Mouse (Mus musculus) CH12.LX (cell line): ENCODE data around the gene Mfsd2b. TPM values are rescaled to one million over a fixed set of nuclear protein-coding genes. Genes with fewer than 3 reads are reported as not detected.
A peak's percentile ranks its signal among the peaks of the same experiment; 100 is the strongest.

ENCODE experiments used
- DNase-seq: peaks from one replicate; pipeline ENCODE4 v3.0.0-alpha.2; 2013; ENCODE audit errors: extremely low read depth
- H3K27ac ChIP-seq: 2 replicates; pipeline ENCODE4 v1.5.1; 2012; ENCODE audit warnings: low read depth, mild to moderate bottlenecking, control low read depth, moderate library complexity; ENCODE audit not compliant: insufficient read depth
- H3K27me3 ChIP-seq: replicated peaks from 2 replicates; pipeline ENCODE3; 2012; ENCODE audit warnings: inconsistent platforms
- H3K36me3 ChIP-seq, 2 experiments: replicated peaks in 1 of 2; 2 replicates each; pipeline versions ENCODE3 to v1.6.1; 2012; ENCODE audit warnings: inconsistent platforms in 1 of 2, low read length in 1 of 2, mild to moderate bottlenecking in 1 of 2, mixed read lengths in 1 of 2, moderate library complexity in 1 of 2; ENCODE audit not compliant: control insufficient read depth in 1 of 2, insufficient read depth in 1 of 2
- H3K4me1 ChIP-seq, 2 experiments: 2 replicates each; pipeline ENCODE4 v1.6.1; 2012; ENCODE audit warnings: inconsistent platforms in 1 of 2, moderate library complexity in 1 of 2; ENCODE audit not compliant: insufficient read depth in 2 of 2, control insufficient read depth in 1 of 2
- H3K4me2 ChIP-seq: 2 replicates; pipeline ENCODE4 v1.6.1; 2012; ENCODE audit warnings: low read depth, mild to moderate bottlenecking, control low read depth; ENCODE audit not compliant: poor library complexity, insufficient read depth, severe bottlenecking
- H3K4me3 ChIP-seq, 3 experiments: fragments of 150-350 bp in 1 of 3; sonication (generic) in 1 of 3; replicated peaks in 1 of 3; 2 replicates each; pipeline versions ENCODE3 to v1.5.1; 2011 to 2012; ENCODE audit warnings: low read depth in 2 of 3, low read length in 2 of 3, mild to moderate bottlenecking in 2 of 3, moderate library complexity in 2 of 3, control low read depth in 1 of 3, improper control_type of control experiment in 1 of 3, inconsistent platforms in 1 of 3, mixed read lengths in 1 of 3; ENCODE audit not compliant: poor library complexity in 1 of 3
- H3K79me2 ChIP-seq: replicated peaks from 2 replicates; pipeline ENCODE4 v1.6.1; 2012; ENCODE audit warnings: mild to moderate bottlenecking, moderate library complexity; ENCODE audit not compliant: control insufficient read depth, poor library complexity, insufficient read depth, severe bottlenecking; ENCODE audit errors: extremely low read depth
- H3K9ac ChIP-seq: 2 replicates; pipeline ENCODE4 v1.6.1; 2012; ENCODE audit warnings: low read depth, mild to moderate bottlenecking, control low read depth, moderate library complexity; ENCODE audit not compliant: insufficient read depth
- H3K9me3 ChIP-seq: replicated peaks from 2 replicates; pipeline ENCODE3; 2012; ENCODE audit warnings: low read length, inconsistent platforms, mixed read lengths
- CHD1 ChIP-seq: IDR thresholded peaks from 2 replicates; pipeline ENCODE4 v1.6.1; 2012; ENCODE audit warnings: low read depth, low read length, improper control_type of control experiment, inconsistent platforms
- CTCF ChIP-seq, 2 experiments: IDR thresholded peaks in 1 of 2; conservative IDR thresholded peaks in 1 of 2; 2 replicates each; pipeline ENCODE4 v1.5.1; 2011 to 2012; ENCODE audit warnings: low read depth in 2 of 2, low read length in 2 of 2, improper control_type of control experiment in 1 of 2, inconsistent platforms in 1 of 2, mild to moderate bottlenecking in 1 of 2, moderate library complexity in 1 of 2
- EP300 ChIP-seq: IDR thresholded peaks from 2 replicates; pipeline ENCODE4 v1.6.1; 2011; ENCODE audit warnings: low read length, improper control_type of control experiment
- ETS1 ChIP-seq: conservative IDR thresholded peaks from 2 replicates; pipeline ENCODE4 v1.6.1; 2012; ENCODE audit warnings: low read depth, mild to moderate bottlenecking, inconsistent platforms, low read length, improper control_type of control experiment, moderate library complexity
- HCFC1 ChIP-seq: IDR thresholded peaks from 2 replicates; pipeline ENCODE4 v1.6.1; 2012; ENCODE audit warnings: low read depth, mild to moderate bottlenecking, inconsistent platforms, low read length, improper control_type of control experiment
- JUN ChIP-seq: IDR thresholded peaks from 2 replicates; pipeline ENCODE4 v1.6.1; 2011; ENCODE audit warnings: low read depth, mild to moderate bottlenecking, low read length, improper control_type of control experiment, moderate library complexity; ENCODE audit not compliant: insufficient read depth
- KAT2A ChIP-seq: IDR thresholded peaks from 2 replicates; pipeline ENCODE4 v1.6.1; 2012; ENCODE audit warnings: low read length, improper control_type of control experiment, inconsistent platforms; ENCODE audit not compliant: insufficient replicate concordance
- MAX ChIP-seq: IDR thresholded peaks from 2 replicates; pipeline ENCODE4 v1.6.1; 2011; ENCODE audit warnings: low read length, improper control_type of control experiment
- MYC ChIP-seq: IDR thresholded peaks from 2 replicates; pipeline ENCODE4 v1.6.1; 2011; ENCODE audit warnings: low read depth, mild to moderate bottlenecking, improper control_type of control experiment, low read length
- NELFE ChIP-seq: IDR thresholded peaks from 2 replicates; pipeline ENCODE4 v1.6.1; 2011; ENCODE audit warnings: low read depth, low read length, improper control_type of control experiment
- POLR2A ChIP-seq: IDR thresholded peaks from 2 replicates; pipeline ENCODE4 v1.6.1; 2011; ENCODE audit warnings: low read depth, mild to moderate bottlenecking, improper control_type of control experiment, low read length
- SMC3 ChIP-seq: IDR thresholded peaks from 2 replicates; pipeline ENCODE4 v1.6.1; 2011; ENCODE audit warnings: low read depth, low read length, improper control_type of control experiment
- TBP ChIP-seq: conservative IDR thresholded peaks from 2 replicates; pipeline ENCODE4 v1.6.1; 2011; ENCODE audit warnings: low read depth, low read length, improper control_type of control experiment
- TCF12 ChIP-seq: IDR thresholded peaks from 2 replicates; pipeline ENCODE4 v1.6.1; 2014; ENCODE audit warnings: low read depth, mild to moderate bottlenecking, inconsistent platforms, low read length, improper control_type of control experiment
- UBTF ChIP-seq: IDR thresholded peaks from 2 replicates; pipeline ENCODE4 v1.6.1; 2012; ENCODE audit warnings: low read depth, mild to moderate bottlenecking, inconsistent platforms, low read length, improper control_type of control experiment, moderate library complexity
- USF2 ChIP-seq: conservative IDR thresholded peaks from 2 replicates; pipeline ENCODE4 v1.6.1; 2011; ENCODE audit warnings: low read depth, low read length, improper control_type of control experiment
- ZC3H11A ChIP-seq: IDR thresholded peaks from 2 replicates; pipeline ENCODE4 v1.6.1; 2012; ENCODE audit warnings: low read depth, mild to moderate bottlenecking, inconsistent platforms, low read length, improper control_type of control experiment
- ZKSCAN1 ChIP-seq: IDR thresholded peaks from 2 replicates; pipeline ENCODE4 v1.6.1; 2012; ENCODE audit warnings: low read depth, inconsistent platforms, low read length, improper control_type of control experiment, borderline replicate concordance
- ZMIZ1 ChIP-seq: IDR thresholded peaks from 2 replicates; pipeline ENCODE4 v1.6.1; 2012; ENCODE audit warnings: low read depth, mild to moderate bottlenecking, inconsistent platforms, low read length, improper control_type of control experiment
- ZNF384 ChIP-seq: IDR thresholded peaks from 2 replicates; pipeline ENCODE4 v1.6.1; 2012; ENCODE audit warnings: low read depth, low read length, improper control_type of control experiment, inconsistent platforms
- dilution Hi-C: fragments of 300-500 bp; cut with MboI; formaldehyde crosslinking; loops from 2 replicates; pipeline ENCODE4 v1.14.3; 2020; ENCODE audit warnings: low sequenced_read_pairs; ENCODE audit not compliant: extremely low pct_unique_long_range_greater_than_20kb, extremely low pct_ligation_motif_present
- in situ Hi-C: fragments of 300-500 bp; cut with MboI; formaldehyde crosslinking; loops from 3 replicates; pipeline ENCODE4 v1.14.3; 2019; ENCODE audit warnings: low sequenced_read_pairs, low pct_ligation_motif_present, low pct_unique_long_range_greater_than_20kb, mixed read lengths
- polyA plus RNA-seq: library from polyadenylated mRNA; unstranded; fragments of >175 nt; gene quantifications from 2 replicates; pipeline ENCODE4 v1.2.1, GENCODE M21; 2012; ENCODE audit warnings: low read depth; ENCODE audit not compliant: insufficient read length
- total RNA-seq, 2 experiments: library from RNA; depleted of rRNA; stranded (reverse); fragments of 300-350 nt in 1 of 2; fragments of >200 nt in 1 of 2; gene quantifications; 2 replicates each; pipeline ENCODE4 v1.2.3; 2012 to 2014

Mfsd2b gene
- total and polyA plus RNA-seq, 3 experiments: 0.05 to 0.49 (median 0.21) TPM

DNA sequence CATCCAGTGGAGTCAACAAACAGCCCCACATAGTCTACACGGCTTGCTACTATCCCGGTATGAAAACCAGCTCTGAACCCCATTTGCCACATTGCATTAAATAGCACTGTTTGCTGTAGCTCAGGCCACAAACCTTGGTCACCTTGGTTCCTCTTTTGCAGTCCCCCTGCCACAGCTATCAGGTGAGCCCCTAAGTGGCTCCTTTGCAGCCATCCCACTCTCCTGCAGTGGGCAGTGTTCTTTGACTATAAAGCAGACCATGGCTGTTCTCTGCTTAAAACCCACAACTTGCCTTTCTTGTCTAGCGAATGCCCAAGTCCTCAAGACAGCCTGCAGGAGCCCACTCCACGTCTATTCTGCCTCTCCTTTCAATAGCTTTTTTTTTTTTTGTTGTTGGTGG is 1.9 kb downstream of the Mfsd2b start:
- H3K79me2 ChIP-seq: no peaks in the 10 kb centered on the region
- no peak for DNase-seq
- in situ Hi-C loops (no loop called here), dilution Hi-C loops (no loop called here)
- TF ChIP-seq CHD1: no peak
- no peak for TF ChIP-seq KAT2A
- 0 out of 4 replicates have a peak, but pooled peaks of 1 of the 2 experiments have one; percentile 21 for TF ChIP-seq CTCF (conservative IDR thresholded peaks at IDR 0.05 in 1 of 2, IDR thresholded peaks at IDR 0.05 in 1 of 2; ENCODE audit: low read depth in 2 of 2, low read length in 2 of 2)
- no peak for TF ChIP-seq HCFC1
- TF ChIP-seq EP300: no peak
- no peak for TF ChIP-seq ZKSCAN1
- no peak for TF ChIP-seq POLR2A
- no peak overlapping the region for H3K27ac ChIP-seq
- H3K9ac ChIP-seq: no peak overlapping the region
- no peak overlapping the region for H3K4me3 ChIP-seq
- H3K9me3 ChIP-seq: no peaks in the 10 kb centered on the region
- H3K27me3 ChIP-seq: no peaks in the 10 kb centered on the region
- no peak overlapping the region for H3K4me2 ChIP-seq
- H3K4me1 ChIP-seq: peaks cover 0 to 3% of the 10 kb centered on the region in 2 experiments; a peak in 1 of 4 replicates
- H3K36me3 ChIP-seq: peaks cover 0 to 2% of the 10 kb centered on the region in 2 experiments

DNA sequence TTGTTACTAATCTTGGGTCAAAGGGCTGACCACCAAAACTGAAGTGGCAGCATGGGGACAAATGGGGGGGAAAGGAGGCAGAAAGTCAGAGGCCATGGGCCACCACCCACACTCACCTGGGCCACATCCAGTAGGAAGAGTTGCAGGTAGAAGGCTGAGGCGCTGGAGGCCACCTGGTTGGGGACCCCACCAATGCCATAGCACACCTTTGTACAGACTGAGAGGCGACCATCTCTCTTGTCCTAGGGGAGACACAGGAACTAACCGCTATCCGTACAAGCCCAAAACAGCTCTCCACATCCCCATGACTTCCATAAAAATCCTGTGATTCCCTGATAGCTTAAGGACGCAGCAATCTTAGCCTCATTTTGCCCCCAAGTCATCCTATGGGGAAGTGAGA is 2.9 kb downstream of the Mfsd2b start:
- TF ChIP-seq MAX (no peak), POLR2A (no peak), TBP (no peak), CTCF (conservative IDR thresholded peaks at IDR 0.05 in 1 of 2, IDR thresholded peaks at IDR 0.05 in 1 of 2; ENCODE audit: low read depth in 2 of 2, low read length in 2 of 2) (no peak), EP300 (no peak), USF2 (no peak), JUN (no peak), ZNF384 (no peak), NELFE (no peak), MYC (no peak), SMC3 (no peak), ZC3H11A (no peak), ETS1 (no peak), TCF12 (no peak), ZMIZ1 (no peak), UBTF (no peak), HCFC1 (no peak)
- TF ChIP-seq, all 38 proteins: peak for 0
- Histone ChIP-seq H3K9me3 (no peaks in the 10 kb centered on the region), H3K4me1 (peaks cover 0 to 3% of the 10 kb centered on the region in 2 experiments; a peak in 1 of 4 replicates), H3K27me3 (no peaks in the 10 kb centered on the region), H3K79me2 (no peaks in the 10 kb centered on the region), H3K36me3 (peaks cover 0 to 2% of the 10 kb centered on the region in 2 experiments), H3K9ac (no peak overlapping the region), H3K27ac (no peak overlapping the region), H3K4me3 (no peak overlapping the region), H3K4me2 (no peak overlapping the region)
- no peak for DNase-seq
- in situ Hi-C loops: no loop called here
- dilution Hi-C loops: no loop called here
